Mouse (Mus musculus) hindbrain, embryonic 15.5 days (tissue): ENCODE data around the gene Supt20. TPM values are rescaled to one million over a fixed set of nuclear protein-coding genes. Genes with fewer than 3 reads are reported as not detected.
"Not testable (repeated sequence)": the region's sequence is repeated elsewhere in the genome, so short reads cannot be mapped to it uniquely, and the experiment has no call there.

Experiments
- ATAC-seq: fragments of 200-750 bp; cut with Nextera tagmentation; 2 replicates; pipeline ENCODE4 v1.8.0; 2017; ENCODE audit warnings: low read depth, moderate number of reproducible peaks, moderate TSS enrichment; ENCODE audit not compliant: low FRiP score
- H3K27ac ChIP-seq: fragments of 300-500 bp; sonication (generic); replicated peaks from 2 replicates; pipeline ENCODE4 v1.5.1; 2015; ENCODE audit warnings: mild to moderate bottlenecking, inconsistent platforms
- H3K27me3 ChIP-seq: fragments of 300-500 bp; sonication (generic); 2 replicates; pipeline ENCODE4 v1.6.1; 2015; ENCODE audit warnings: control low read depth, inconsistent platforms
- H3K36me3 ChIP-seq: fragments of 300-500 bp; sonication (generic); 2 replicates; pipeline ENCODE4 v1.6.1; 2015; ENCODE audit warnings: control low read depth, inconsistent platforms
- H3K4me1 ChIP-seq: fragments of 300-500 bp; sonication (generic); replicated peaks from 2 replicates; pipeline ENCODE4 v1.6.1; 2015; ENCODE audit warnings: control low read depth, inconsistent platforms
- H3K4me2 ChIP-seq: fragments of 300-500 bp; sonication (generic); 2 replicates; pipeline ENCODE4 v1.6.1; 2015; ENCODE audit warnings: moderate library complexity, mild to moderate bottlenecking, inconsistent platforms
- H3K4me3 ChIP-seq: fragments of 300-500 bp; sonication (generic); 2 replicates; pipeline ENCODE4 v1.5.1; 2015; ENCODE audit warnings: mild to moderate bottlenecking, inconsistent platforms
- H3K9ac ChIP-seq: fragments of 300-500 bp; sonication (generic); 2 replicates; pipeline ENCODE4 v1.6.1; 2015; ENCODE audit warnings: inconsistent platforms
- H3K9me3 ChIP-seq: fragments of 300-500 bp; sonication (generic); 2 replicates; pipeline ENCODE4 v1.6.1; 2016; ENCODE audit warnings: control low read depth, inconsistent platforms
- WGBS: fragments of 180-500 bp; shearing (Covaris S2); methylation state at CpG from one replicate; pipeline ENCODE4 v1.1.7; 2015; 5-methylcytosine and 5-hydroxymethylcytosine counted together
- polyA plus RNA-seq: library from polyadenylated mRNA; unstranded; fragments of >200 nt; fragmentation: Nextera tagmentation; extraction: Ambion mirVana; gene quantifications from 2 replicates; pipeline ENCODE4 v1.2.1, GENCODE M21; 2015

Gene Supt20
- polyA plus RNA-seq, 1 experiment from 2014 or later, result 87.7 TPM

DNA sequence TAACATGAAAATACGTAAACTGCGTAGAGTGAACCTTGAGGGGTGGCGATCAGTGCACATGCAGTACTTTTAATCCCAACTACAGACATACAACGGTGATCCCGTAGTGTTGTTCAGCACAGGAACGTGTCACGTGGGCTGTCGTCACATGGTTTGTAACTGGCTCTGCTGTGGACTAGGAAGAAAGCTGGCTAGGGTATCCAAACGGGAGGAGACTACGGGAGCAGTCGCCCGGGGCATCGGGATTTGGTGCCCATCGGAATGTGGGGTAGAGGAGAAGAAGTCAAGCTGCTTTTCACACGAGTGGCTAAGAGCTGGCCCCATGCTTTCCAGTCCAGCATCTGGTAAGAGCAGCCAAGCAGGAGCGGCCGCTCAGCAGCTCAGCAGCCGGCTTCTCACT is 71.8 kb downstream of the Supt20 start:
- H3K4me3 ChIP-seq, result peak overlapping the region; percentile 24
- 57% methylated on average over 18 of the region's 18 CpGs for WGBS
- H3K9ac ChIP-seq, result no peak overlapping the region
- peak; percentile 86 for ATAC-seq
- H3K27me3 ChIP-seq, result no peaks in the 10 kb centered on the region
- H3K4me2 ChIP-seq, result peak overlapping the region; percentile 46
- H3K27ac ChIP-seq, result no peak overlapping the region
- no peaks in the 10 kb centered on the region for H3K36me3 ChIP-seq
- 0 out of 2 replicates have a peak, but pooled peaks cover 2% of the 10 kb centered on the region for H3K4me1 ChIP-seq
- no peaks in the 10 kb centered on the region for H3K9me3 ChIP-seq

DNA sequence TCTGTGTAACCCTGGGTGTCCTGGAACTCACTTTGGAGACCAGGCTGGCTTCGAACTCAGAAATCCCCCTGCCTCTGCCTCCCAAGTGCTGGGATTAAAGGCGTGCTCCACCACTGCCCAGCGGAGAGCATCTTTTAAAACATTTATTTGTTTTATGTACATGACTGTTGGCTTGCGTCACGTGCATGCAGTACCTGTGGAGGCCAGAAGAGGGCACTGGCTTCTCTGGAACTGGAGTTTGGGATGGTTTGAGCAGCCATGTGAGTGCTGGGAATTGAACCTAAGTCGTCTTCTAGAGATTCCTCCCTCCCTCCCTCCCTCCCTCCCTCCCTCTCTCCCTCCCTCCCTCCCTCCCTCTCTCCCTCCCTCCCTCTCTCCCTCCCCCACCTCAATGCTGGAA is 72.9 kb downstream of the Supt20 start:
- H3K4me1 ChIP-seq, ATAC-seq, H3K36me3 ChIP-seq, H3K27ac ChIP-seq, H3K9ac ChIP-seq, H3K27me3 ChIP-seq, H3K9me3 ChIP-seq, H3K4me3 ChIP-seq, H3K4me2 ChIP-seq: not testable (repeated sequence)
- 89% methylated on average over 6 of the region's 6 CpGs for WGBS

DNA sequence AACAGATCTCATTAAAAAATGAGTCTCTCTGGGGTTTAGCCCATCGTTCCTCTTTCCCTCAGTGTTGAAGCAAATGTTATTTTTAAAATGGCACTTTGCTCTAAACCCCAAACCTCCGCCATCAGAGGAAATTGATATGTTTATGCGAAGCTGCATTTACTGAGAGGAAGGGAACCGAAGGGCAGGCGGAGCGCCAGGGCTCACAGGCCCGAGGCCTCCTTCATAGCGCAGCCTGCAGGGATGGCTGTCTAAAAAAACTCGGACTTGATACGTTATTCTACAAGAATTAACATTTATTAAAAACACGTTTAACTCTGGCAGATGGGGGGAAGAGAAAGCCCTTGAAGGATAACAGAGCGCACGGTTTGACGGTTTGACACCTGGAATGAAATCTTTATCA is 73.4 kb downstream of the Supt20 start:
- Histone ChIP-seq H3K27me3 (no peaks in the 10 kb centered on the region), H3K9me3 (no peaks in the 10 kb centered on the region), H3K4me1 (0 out of 2 replicates have a peak, but pooled peaks cover 2% of the 10 kb centered on the region), H3K9ac (no peak overlapping the region), H3K4me2 (no peak overlapping the region), H3K27ac (no peak overlapping the region), H3K4me3 (no peak overlapping the region), H3K36me3 (no peaks in the 10 kb centered on the region)
- ATAC-seq, result no peak
- 80% methylated on average over 14 of the region's 14 CpGs for WGBS

DNA sequence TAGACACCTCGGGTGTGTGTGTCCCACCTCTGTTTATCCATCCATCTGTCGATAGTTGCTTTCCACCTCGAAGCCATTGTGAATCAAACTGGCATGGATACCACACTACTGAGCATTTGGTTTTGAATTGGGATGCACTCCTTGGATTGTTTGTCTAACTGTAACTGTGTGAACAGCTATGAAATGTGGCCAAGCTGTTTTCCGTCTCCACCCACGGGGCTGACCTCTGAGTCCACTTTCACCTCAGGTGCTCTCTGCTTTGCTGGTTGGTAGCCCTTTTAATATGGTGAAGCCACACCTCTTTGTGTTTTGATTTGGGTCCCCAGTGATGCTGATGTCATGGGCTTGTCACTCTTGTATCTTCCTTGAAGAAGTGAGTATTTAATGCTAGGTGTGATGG is 74.2 kb downstream of the Supt20 start:
- H3K4me2 ChIP-seq, result no peak overlapping the region
- no peak for ATAC-seq
- 0 out of 2 replicates have a peak, but pooled peaks cover 2% of the 10 kb centered on the region for H3K4me1 ChIP-seq
- H3K36me3 ChIP-seq, result no peaks in the 10 kb centered on the region
- no peak overlapping the region for H3K27ac ChIP-seq
- no peaks in the 10 kb centered on the region for H3K27me3 ChIP-seq
- H3K9me3 ChIP-seq, result no peaks in the 10 kb centered on the region
- WGBS, result 89% methylated on average over 5 of the region's 5 CpGs
- H3K9ac ChIP-seq, result no peak overlapping the region
- H3K4me3 ChIP-seq, result no peak overlapping the region

DNA sequence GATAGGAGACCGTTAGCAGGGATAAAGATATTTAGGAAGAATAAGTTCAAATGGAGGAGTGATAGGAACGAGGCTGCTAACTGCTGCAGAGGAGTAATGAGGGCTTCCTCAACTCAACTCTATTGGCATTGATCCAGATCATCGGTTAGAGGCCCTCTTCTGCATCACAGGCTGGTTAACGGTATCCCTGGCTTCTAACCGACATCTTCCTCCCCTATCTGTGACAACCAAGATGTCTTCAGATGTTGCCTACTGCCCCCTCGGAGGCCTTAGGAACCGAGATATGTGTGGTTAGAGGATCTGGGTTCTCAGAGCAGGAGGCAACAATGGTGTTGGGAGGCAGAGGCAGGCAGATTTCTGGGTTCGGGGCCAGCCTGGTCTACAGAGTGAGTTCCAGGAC is 76.0 kb downstream of the Supt20 start:
- no peaks in the 10 kb centered on the region for H3K27me3 ChIP-seq
- H3K9me3 ChIP-seq, result no peaks in the 10 kb centered on the region
- ATAC-seq, result no peak
- no peak overlapping the region for H3K9ac ChIP-seq
- H3K27ac ChIP-seq, result no peak overlapping the region
- H3K4me3 ChIP-seq, result no peak overlapping the region
- H3K36me3 ChIP-seq, result no peaks in the 10 kb centered on the region
- 0 out of 2 replicates have a peak, but pooled peaks cover 2% of the 10 kb centered on the region for H3K4me1 ChIP-seq
- WGBS, result 90% methylated on average over 8 of the region's 8 CpGs
- H3K4me2 ChIP-seq, result no peak overlapping the region

DNA sequence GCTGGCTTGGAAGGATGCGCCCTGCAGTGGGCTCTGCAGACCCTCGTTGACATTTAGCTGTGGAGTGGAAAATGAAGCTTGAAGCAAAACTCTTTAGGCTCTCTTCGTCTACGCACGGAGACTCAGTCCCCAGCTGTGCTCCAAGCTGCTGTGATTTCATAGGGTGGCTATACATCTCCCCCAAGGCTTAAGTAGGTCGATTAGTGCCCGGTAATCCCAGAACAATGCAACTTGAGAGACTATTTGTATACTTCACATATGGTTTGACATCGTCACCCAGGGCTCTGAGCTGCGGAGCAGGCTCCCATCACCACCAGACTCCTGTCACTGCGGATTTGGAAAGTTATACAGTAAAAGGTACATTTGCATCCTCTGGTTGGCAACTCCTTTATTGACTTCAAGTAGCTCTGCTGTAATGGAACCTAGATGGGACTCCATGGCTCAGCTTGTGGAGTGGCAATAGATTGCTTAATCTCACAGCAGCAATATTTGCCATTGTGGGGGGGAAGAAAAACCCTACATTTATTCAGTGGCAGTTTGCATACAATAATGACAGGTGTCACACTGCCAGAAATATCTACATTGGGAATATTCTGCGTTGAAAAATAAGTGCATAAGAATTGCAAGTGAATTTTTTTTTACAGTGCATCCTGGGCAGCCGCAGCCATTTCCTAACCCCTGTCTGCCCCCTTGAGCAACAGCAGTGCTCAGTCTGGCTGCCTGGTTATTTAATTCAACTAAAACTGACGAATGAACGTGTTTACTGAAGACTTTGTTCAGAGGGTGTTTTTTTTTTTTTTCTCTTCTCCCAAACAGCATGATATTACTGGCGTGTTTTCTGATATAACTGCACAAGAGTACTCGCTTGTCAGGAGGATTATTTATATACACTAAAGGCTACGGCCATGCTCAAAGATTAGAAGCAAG is 77.0 kb downstream of the Supt20 start:
- H3K36me3 ChIP-seq, result no peaks in the 10 kb centered on the region
- no peak overlapping the region for H3K9ac ChIP-seq
- no peaks in the 10 kb centered on the region for H3K4me1 ChIP-seq
- 66% methylated on average over 17 of the region's 17 CpGs for WGBS
- H3K4me2 ChIP-seq, result no peak overlapping the region
- H3K27me3 ChIP-seq, result no peaks in the 10 kb centered on the region
- H3K9me3 ChIP-seq, result no peaks in the 10 kb centered on the region
- H3K27ac ChIP-seq, result no peak overlapping the region
- no peak overlapping the region for H3K4me3 ChIP-seq
- ATAC-seq, result no peak

DNA sequence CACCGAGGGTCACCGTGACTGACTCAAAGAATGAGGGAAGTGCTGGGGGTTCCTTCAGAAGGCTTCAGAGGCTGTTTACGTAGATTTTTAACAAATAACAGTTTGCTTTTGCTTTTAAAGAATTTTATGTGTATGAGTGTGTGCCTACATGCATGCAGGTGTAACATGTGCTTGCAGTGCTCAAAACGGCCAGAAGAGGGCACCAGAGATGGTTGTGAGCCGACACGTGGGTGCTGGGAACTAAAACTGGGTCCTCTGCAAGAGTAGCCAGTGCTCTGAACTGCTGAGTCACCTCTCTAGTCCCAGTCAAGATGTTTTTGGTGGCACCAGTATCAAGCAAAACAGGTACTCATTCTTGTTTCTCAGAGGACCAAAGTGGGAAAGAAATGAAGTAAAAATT is 81.0 kb downstream of the Supt20 start:
- ATAC-seq, result no peak

DNA sequence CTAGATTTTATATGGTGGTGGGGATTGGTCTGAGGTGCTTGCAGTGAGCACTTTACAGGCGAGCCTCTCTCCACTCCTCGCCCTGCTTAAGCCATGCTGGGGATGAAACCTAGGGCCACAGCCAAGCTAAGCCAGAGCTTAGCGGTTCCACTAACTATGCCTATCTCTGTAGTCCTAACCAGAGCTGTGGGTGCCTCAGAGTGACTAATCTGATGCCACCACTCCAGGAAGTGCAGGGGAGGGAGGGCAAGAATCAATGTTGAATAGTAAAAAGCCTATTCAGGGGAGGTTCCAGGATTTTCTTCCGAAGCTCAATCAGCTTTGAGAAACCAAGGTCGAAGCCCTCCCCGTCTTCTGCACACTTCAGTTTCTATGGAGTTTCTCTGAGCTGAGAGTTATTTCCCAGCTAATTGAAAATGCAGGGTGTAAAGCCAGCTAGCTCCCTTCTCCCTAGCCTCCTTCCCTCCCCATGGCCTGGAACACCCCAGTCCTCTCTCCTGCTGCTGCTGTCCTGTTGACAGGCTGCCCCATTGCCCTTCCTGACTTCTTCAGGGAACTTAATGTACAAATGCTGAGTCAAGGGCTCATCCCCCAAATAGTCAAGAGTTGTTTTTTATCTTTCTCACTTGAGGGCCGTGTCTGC is 83.5 kb downstream of the Supt20 start:
- no peak for ATAC-seq
- H3K9me3 ChIP-seq, result no peaks in the 10 kb centered on the region
- H3K4me3 ChIP-seq, result no peak overlapping the region
- no peak overlapping the region for H3K9ac ChIP-seq
- no peaks in the 10 kb centered on the region for H3K36me3 ChIP-seq
- H3K4me1 ChIP-seq, result no peaks in the 10 kb centered on the region
- WGBS, result 61% methylated on average over 7 of the region's 7 CpGs
- no peak overlapping the region for H3K27ac ChIP-seq
- no peaks in the 10 kb centered on the region for H3K27me3 ChIP-seq
- no peak overlapping the region for H3K4me2 ChIP-seq

More for the DNA sequence above, 81.0 kb downstream of the Supt20 start:
- Histone ChIP-seq H3K9ac (no peak overlapping the region), H3K4me1 (no peaks in the 10 kb centered on the region), H3K27me3 (no peaks in the 10 kb centered on the region), H3K9me3 (no peaks in the 10 kb centered on the region), H3K27ac (no peak overlapping the region), H3K4me3 (no peak overlapping the region), H3K4me2 (no peak overlapping the region), H3K36me3 (no peaks in the 10 kb centered on the region)
- WGBS, result 87% methylated on average over 6 of the region's 6 CpGs

Other genes with a start within 250 kb of the Supt20 start
- 0.41 TPM in 1 of 2 replicates, not detected in the other for gene Gm21958, start 21.5 kb downstream of the Supt20 start, polyA plus RNA-seq
- gene Exosc8, start 42.6 kb downstream of the Supt20 start, polyA plus RNA-seq, result 70.1 and 75.6 TPM in 2 replicates
- gene Alg5, start 42.7 kb downstream of the Supt20 start, polyA plus RNA-seq, result 45.0 and 45.4 TPM in 2 replicates
- 0.85 and 0.91 TPM in 2 replicates for gene Smad9, start 62.8 kb downstream of the Supt20 start, polyA plus RNA-seq
- 44.0 and 45.1 TPM in 2 replicates for gene Rfxap, start 115.0 kb downstream of the Supt20 start, polyA plus RNA-seq
- gene Sertm1, start 223.1 kb downstream of the Supt20 start, polyA plus RNA-seq, result 1.2 and 1.4 TPM in 2 replicates